Mouse (Mus musculus): Measurements from ENCODE around the gene Nrl.

The Nrl gene

GRCm38 (mm10) chr14:55527940-55528339, 3.2 kb upstream of the Nrl start:
- peak; percentile 74 for DNase-seq

- peak; percentile 65 for DNase-seq
Measured at GRCm38 (mm10) chr14:55526674-55527073, 1.9 kb upstream of the Nrl start.

- DNase-seq = peak; percentile 58
Measured at GRCm38 (mm10) chr14:55524062-55524461, 719 bp downstream of the Nrl start.

- DNase-seq = peak; percentile 87
Measured at GRCm38 (mm10) chr14:55520451-55521361, 4.1 kb downstream of the Nrl start.

DNA sequence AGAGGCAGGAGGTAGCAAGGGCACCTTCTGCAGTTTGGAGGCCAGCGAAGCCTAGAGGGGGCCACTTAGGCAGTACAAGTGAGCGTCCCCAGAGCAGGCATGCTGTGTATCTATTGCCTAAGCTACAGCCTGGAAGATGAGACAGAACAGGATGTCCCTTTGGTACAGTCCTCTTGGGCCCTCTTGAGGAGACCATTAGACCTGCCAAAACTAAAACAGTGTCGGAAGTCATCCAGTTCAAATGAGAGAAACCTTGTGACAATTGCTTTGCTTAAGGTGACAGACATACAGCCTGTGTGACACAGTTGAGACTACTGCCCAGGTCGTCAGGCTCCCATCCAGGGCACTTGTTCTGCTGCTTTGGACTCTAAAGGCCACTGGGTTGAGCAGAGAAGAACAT, 5.2 kb downstream of the Nrl start:
- DNase-seq = no peak

DNA sequence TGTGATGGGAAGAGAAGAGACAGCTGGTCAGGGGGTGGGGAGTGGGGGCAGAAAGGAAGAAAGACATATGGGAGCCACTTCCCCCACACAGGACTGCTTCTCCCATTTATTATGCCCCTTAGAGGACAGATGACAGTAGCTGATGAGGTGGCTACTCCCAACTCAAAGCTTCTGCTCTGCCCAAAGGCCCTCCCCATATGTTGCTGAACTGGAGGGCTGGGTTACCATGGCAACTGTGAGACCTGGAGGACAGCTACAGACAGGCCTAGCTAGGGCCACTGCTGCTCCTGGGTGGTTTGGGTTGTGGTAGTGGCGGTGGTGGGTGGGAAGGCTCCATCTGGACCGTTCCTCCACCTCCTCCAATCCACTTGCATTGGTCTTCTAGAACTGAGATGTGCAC, 5.9 kb downstream of the Nrl start:
- DNase-seq = peak; percentile 85

DNA sequence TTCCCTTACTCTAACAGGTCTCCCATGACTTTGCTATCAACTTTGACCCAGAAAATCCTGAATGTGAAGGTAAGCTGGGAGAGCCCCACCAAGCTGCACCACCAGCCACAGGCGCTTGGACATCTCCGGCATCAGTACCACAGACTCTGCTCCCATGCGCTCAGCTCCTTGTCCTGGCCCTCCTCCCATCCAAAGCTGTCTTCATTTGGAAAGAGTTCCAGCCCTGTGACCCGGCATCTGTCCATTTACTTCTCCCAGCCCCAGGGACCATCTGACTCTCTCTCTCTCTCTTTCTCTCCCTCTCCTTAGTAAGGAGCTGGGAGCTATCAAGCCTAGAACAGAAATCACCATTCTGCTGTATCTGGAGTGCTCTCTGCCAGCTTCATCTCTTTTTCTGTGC, 8.9 kb downstream of the Nrl start:
- no peak for DNase-seq

DNA sequence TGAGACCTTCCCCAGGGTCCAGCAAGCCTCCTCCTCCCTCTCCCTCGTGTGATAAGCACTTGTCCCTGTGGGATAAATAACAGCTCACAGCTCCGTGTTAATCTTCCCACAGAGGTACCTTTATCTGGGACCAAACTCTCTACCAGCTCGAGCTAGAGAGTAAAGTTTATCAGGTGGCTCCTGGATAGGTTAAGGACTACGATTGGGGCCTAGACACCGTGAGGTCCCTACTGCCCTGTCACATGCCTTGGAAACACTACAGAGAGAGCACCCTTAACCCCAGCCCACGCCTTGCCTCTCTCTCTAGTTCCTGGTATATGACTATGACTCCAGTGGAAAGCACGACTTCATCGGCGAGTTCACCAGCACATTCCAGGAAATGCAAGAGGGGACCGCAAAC, 10.9 kb downstream of the Nrl start:
- no peak for DNase-seq

- no peak for DNase-seq
Measured at GRCm38 (mm10) chr14:55511037-55511436, 13.7 kb downstream of the Nrl start.

- no peak for DNase-seq
Measured at GRCm38 (mm10) chr14:55510125-55510731, 14.6 kb downstream of the Nrl start, which contains the start of gene Cpne6. Cpne6 (plus strand) TSS chr14:55510445.

- DNase-seq = no peak
Measured at GRCm38 (mm10) chr14:55509540-55509939, 15.2 kb downstream of the Nrl start.

DNA sequence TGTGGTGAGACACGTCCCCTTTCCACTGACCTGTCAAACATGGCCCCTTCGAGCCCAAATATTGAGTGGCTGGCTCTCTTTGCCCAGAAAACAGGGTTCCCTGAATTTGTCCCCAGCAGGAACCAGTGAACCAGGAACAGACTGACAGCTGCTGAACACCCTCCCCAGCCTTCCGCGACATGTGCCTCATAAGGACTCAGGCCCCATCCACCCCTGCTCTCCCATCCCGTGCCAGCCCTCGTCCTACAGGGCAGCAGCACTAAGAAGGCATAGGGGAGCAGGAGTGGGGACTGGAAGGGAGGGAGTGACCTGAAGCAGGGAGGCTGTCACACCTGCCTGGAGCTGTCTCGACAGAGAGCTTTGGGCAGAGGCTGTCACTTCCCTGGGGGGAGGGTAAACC, 17.0 kb downstream of the Nrl start:
- DNase-seq = no peak

DNA sequence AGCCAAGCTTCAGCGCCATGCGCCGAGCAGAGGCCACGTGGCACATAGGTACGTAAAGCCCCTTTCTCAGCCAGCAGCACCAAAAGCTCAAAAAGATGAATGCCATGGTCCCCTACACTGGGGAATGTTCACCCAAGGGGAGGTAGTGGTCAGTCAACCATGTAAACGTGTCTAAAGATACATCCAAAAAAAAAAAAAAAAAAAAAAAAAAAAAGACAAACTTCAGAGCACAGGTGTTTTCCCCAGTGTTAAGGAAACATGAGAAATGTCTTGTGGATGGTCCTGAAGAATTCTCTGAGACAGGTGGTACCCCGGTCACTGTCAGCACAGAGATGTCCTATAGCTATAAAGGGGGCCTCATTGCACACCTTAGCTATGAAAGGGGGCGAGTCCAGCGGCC, 19.2 kb downstream of the Nrl start:
- no peak for DNase-seq

- peak; percentile 89 for DNase-seq
Measured at GRCm38 (mm10) chr14:55497449-55497821, 27.3 kb downstream of the Nrl start.

GRCm38 (mm10) chr14:55496761-55497448, 27.9 kb downstream of the Nrl start:
- no peak for DNase-seq

DNA sequence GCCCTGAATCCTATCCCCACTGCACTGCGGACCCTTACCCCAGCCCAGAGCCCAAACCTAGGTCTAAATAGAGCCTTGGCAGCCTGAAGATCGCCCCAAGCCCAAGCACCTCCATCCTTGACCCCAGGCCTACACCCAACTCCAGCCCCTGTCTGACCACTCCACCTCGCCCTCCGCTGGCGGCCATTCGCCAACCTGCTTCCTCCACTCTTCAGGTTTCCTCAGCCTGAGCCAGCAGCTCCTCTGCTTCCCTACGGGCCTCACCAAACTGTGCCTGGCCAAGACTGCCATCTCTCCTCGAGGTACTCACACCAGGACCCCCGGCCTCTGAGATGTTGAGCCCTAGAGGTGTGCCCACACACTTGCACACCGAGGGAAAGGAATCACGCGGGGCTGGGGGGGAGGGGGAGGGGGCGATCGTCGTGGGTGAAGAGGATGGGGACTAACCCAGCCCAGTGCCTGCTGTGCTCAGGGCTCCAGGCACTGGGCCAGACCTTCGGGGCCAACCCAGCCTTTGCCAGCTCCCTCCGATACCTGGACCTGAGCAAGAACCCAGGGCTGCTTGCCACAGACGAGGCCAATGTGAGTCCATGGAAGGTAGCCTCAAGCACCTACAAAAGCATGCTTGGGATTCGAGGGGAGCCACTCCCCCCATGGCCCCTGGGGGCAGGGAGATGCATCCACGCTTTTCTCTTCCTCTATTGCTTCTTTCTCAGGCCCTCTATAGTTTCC, 29.1 kb downstream of the Nrl start:
- no peak for DNase-seq

GRCm38 (mm10) chr14:55492103-55492502, 32.7 kb downstream of the Nrl start:
- DNase-seq = no peak

DNA sequence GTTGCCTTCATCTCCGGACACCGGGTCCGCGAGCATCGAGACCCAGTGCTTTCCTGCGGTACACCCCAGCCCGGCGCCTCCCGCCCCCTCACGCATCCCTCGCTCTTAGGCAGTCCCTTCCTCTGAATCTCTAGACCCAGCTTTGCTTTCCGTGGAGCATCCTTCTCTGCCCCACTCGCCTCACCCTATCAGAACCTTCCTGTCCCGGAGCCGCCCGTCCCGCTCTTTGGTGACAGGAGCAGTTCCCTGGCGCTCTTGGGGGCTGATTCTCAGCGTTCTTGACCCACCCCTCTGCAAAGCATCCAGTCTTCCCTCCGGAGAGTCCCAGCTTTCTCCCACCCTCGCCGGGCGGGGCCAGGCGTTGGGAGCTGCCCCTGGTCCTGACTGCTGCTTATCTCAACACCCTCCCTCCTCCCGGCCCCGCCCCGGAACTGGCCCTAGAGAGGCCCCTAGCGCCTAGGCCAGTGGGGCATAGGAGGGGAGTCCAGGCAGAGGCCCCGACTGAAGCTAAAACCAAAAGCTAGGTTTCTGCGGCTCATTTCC, 33.4 kb downstream of the Nrl start:
- peak; percentile 78 for DNase-seq

GRCm38 (mm10) chr14:55490361-55491201, 34.2 kb downstream of the Nrl start, which contains the start of gene Carmil3:
Carmil3 (plus strand) TSS chr14:55490651.
- DNase-seq = peak; percentile 94

DNA sequence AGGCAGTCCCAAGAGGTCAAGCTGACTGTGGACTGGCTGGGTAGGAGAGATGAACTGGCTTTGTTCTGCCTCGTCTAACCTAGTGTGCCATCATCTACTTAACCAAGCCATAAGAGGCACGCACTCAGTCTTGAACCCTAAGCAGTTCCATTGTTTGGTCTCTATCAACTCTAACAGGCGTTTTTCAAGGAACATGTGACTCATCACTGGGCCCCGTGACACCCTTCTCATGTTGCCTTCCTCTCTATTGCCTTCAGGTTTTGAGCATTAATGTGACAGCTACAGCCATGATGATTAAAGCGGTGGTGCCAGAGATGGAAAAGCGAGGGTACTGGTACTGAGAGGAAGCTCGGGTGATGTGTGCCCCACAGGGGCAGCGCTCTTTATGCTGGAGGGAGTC, 37.9 kb downstream of the Nrl start:
- no peak for DNase-seq

DNA sequence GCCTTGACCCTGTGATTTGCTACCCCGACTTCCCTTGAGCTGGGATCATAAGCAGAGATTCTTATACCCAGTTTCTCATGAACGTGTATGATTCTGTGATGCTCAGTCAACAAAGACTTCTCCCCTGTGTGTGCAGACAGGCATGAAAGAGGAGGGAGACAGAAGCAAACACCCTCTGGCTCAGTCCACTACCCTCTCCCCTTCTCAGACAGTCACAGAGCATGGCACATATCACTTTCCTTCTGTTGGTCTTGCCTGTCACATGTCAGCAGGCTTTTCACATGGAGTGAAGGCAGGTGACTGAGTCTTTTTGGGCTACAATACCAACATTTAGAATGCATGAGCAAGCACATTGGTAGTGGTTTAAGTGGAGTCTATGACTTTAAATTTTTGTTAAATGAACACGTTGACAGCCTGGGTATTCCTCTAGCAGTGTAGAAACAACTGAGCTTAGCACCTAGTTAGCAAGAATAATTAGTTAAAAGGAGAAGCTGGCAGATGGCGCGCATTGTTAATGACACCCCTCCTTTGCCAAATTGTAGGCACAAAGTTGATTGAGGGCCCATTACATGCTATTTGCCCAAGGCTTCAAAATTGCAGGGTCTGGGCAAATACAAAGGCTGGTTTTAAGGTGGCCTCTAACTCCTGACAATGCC, 40.2 kb downstream of the Nrl start:
- no peak for DNase-seq

Data from retina, postnatal 1 day (tissue).